Mouse (Mus musculus) kidney, embryonic 16.5 days (tissue): ENCODE results near the gene Tusc2. TPM values are rescaled to one million over a fixed set of nuclear protein-coding genes. Genes with fewer than 3 reads are reported as not detected.

Experiments
- ATAC-seq: fragments of 200-750 bp; cut with Nextera tagmentation; 2 replicates; pipeline ENCODE4 v1.8.0; 2017; ENCODE audit warnings: moderate TSS enrichment; ENCODE audit not compliant: low FRiP score, low TSS enrichment
- H3K27ac ChIP-seq: fragments of 300-500 bp; sonication (generic); 2 replicates; pipeline ENCODE4 v1.5.1; 2014; ENCODE audit warnings: low read length
- H3K27me3 ChIP-seq: fragments of 300-500 bp; sonication (generic); 2 replicates; pipeline ENCODE4 v1.6.1; 2014; ENCODE audit warnings: low read length, control low read depth, mixed read lengths; ENCODE audit not compliant: insufficient read depth
- H3K36me3 ChIP-seq: fragments of 300-500 bp; sonication (generic); 2 replicates; pipeline ENCODE4 v1.6.1; 2014; ENCODE audit warnings: low read length, control low read depth, mixed read lengths; ENCODE audit not compliant: insufficient read depth
- H3K4me1 ChIP-seq: fragments of 300-500 bp; sonication (generic); 2 replicates; pipeline ENCODE4 v1.6.1; 2014; ENCODE audit warnings: low read length, control low read depth, mixed read lengths; ENCODE audit not compliant: insufficient read depth
- H3K4me2 ChIP-seq: fragments of 300-500 bp; sonication (generic); replicated peaks from 2 replicates; pipeline ENCODE4 v1.6.1; 2014; ENCODE audit warnings: low read depth, low read length
- H3K4me3 ChIP-seq: fragments of 300-500 bp; sonication (generic); 2 replicates; pipeline ENCODE4 v1.5.1; 2014; ENCODE audit warnings: mild to moderate bottlenecking, low read length
- H3K9ac ChIP-seq: fragments of 300-500 bp; sonication (generic); replicated peaks from 2 replicates; pipeline ENCODE4 v1.6.1; 2014; ENCODE audit warnings: low read length
- H3K9me3 ChIP-seq: fragments of 300-500 bp; sonication (generic); 2 replicates; pipeline ENCODE4 v1.6.1; 2016; ENCODE audit warnings: low read length, control low read depth
- WGBS: fragments of 180-500 bp; shearing (Covaris S2); extraction: QIAGEN DNeasy Blood & Tissue Kit; methylation state at CpG from one replicate; pipeline ENCODE4 v1.1.7; 2014; 5-methylcytosine and 5-hydroxymethylcytosine counted together
- polyA plus RNA-seq: library from polyadenylated mRNA; unstranded; fragments of >200 nt; fragmentation: Nextera tagmentation; extraction: Ambion mirVana; gene quantifications from 2 replicates; pipeline ENCODE4 v1.2.1, GENCODE M21; 2015

The Tusc2 gene
- polyA plus RNA-seq, 1 experiment from 2014 or later = 48.0 TPM

- peaks cover 3% of the 10 kb centered on the region; the same call in 1 of the 2 replicates for H3K36me3 ChIP-seq
- peak overlapping the region; percentile 40 for H3K4me3 ChIP-seq
- peak; percentile 78 for ATAC-seq
- WGBS = 25% methylated on average over 22 of the region's 23 CpGs
- no peaks in the 10 kb centered on the region for H3K9me3 ChIP-seq
- H3K9ac ChIP-seq = peak overlapping the region; percentile 73
- H3K4me1 ChIP-seq = peaks cover 79% of the 10 kb centered on the region
- peak overlapping the region; percentile 94 for H3K27ac ChIP-seq
- no peaks in the 10 kb centered on the region for H3K27me3 ChIP-seq
- peak overlapping the region; percentile 60 for H3K4me2 ChIP-seq
Measured at GRCm38 (mm10) chr9:107605041-107605661, 42.1 kb downstream of the Tusc2 start.

GRCm38 (mm10) chr9:107606591-107606990, 43.5 kb downstream of the Tusc2 start:
- peak overlapping the region; percentile 49 for H3K4me2 ChIP-seq
- ATAC-seq = no peak
- H3K27me3 ChIP-seq = no peaks in the 10 kb centered on the region
- H3K4me3 ChIP-seq = peak overlapping the region; percentile 32
- H3K4me1 ChIP-seq = peaks cover 83% of the 10 kb centered on the region
- 15% methylated on average over 9 of the region's 9 CpGs for WGBS
- H3K9me3 ChIP-seq = no peaks in the 10 kb centered on the region
- H3K36me3 ChIP-seq = no peaks in the 10 kb centered on the region; the same call in 1 of the 2 replicates
- peak overlapping the region; percentile 94 for H3K27ac ChIP-seq
- H3K9ac ChIP-seq = peak overlapping the region; percentile 54

GRCm38 (mm10) chr9:107607036-107607435, 44.0 kb downstream of the Tusc2 start:
- H3K27ac ChIP-seq = peak overlapping the region; percentile 94
- H3K9me3 ChIP-seq = no peaks in the 10 kb centered on the region
- H3K27me3 ChIP-seq = no peaks in the 10 kb centered on the region
- peak overlapping the region; percentile 32 for H3K4me3 ChIP-seq
- 54% methylated on average over 2 of the region's 2 CpGs for WGBS
- no peak for ATAC-seq
- H3K36me3 ChIP-seq = no peaks in the 10 kb centered on the region
- H3K9ac ChIP-seq = peak overlapping the region; percentile 54
- H3K4me2 ChIP-seq = peak overlapping the region; percentile 49
- peaks cover 84% of the 10 kb centered on the region for H3K4me1 ChIP-seq

GRCm38 (mm10) chr9:107607653-107608245, 44.7 kb downstream of the Tusc2 start:
- H3K9ac ChIP-seq = peak overlapping the region; percentile 54
- H3K27ac ChIP-seq = peak overlapping the region; percentile 94
- WGBS = 63% methylated on average over 9 of the region's 9 CpGs
- H3K4me1 ChIP-seq = peaks cover 84% of the 10 kb centered on the region
- ATAC-seq = no peak
- no peaks in the 10 kb centered on the region for H3K36me3 ChIP-seq
- no peaks in the 10 kb centered on the region for H3K9me3 ChIP-seq
- peak overlapping the region; percentile 32; the same call in 1 of the 2 replicates for H3K4me3 ChIP-seq
- peak overlapping the region; percentile 49 for H3K4me2 ChIP-seq
- no peaks in the 10 kb centered on the region for H3K27me3 ChIP-seq

- peaks cover 1% of the 10 kb centered on the region; the same call in 1 of the 2 replicates for H3K36me3 ChIP-seq
- H3K4me2 ChIP-seq = peak within 1 kb of the TSS; percentile 49; the same call in 1 of the 2 replicates
- no peaks in the 10 kb centered on the region for H3K9me3 ChIP-seq
- 38% methylated on average over 11 of the region's 12 CpGs for WGBS
- H3K9ac ChIP-seq = peak within 1 kb of the TSS; percentile 34; the same call in 1 of the 2 replicates
- H3K4me1 ChIP-seq = peaks cover 77% of the 10 kb centered on the region
- no peak within 1 kb of the TSS for H3K4me3 ChIP-seq
- no peaks in the 10 kb centered on the region for H3K27me3 ChIP-seq
- H3K27ac ChIP-seq = peak within 1 kb of the TSS; percentile 94
- no peak for ATAC-seq
Measured at GRCm38 (mm10) chr9:107608741-107609432, 45.8 kb downstream of the Tusc2 start, which contains the start of gene Sema3b. TSS of gene Sema3b (minus strand) at chr9:107609229.

- no peak overlapping the region for H3K27ac ChIP-seq
- ATAC-seq = no peak
- H3K9ac ChIP-seq = no peak overlapping the region; the same call in 1 of the 2 replicates
- H3K4me3 ChIP-seq = no peak overlapping the region
- no peak overlapping the region for H3K4me2 ChIP-seq
- H3K9me3 ChIP-seq = no peaks in the 10 kb centered on the region
- WGBS = 66% methylated on average over 4 of the region's 4 CpGs
- no peaks in the 10 kb centered on the region for H3K27me3 ChIP-seq
- peaks cover 7% of the 10 kb centered on the region; the same call in 1 of the 2 replicates for H3K36me3 ChIP-seq
- peaks cover 72% of the 10 kb centered on the region for H3K4me1 ChIP-seq
Measured at GRCm38 (mm10) chr9:107609433-107609830, 46.4 kb downstream of the Tusc2 start.

- H3K9ac ChIP-seq = peak overlapping the region; percentile 77
- no peak; the same call in 1 of the 2 replicates for ATAC-seq
- peaks cover 50% of the 10 kb centered on the region for H3K4me1 ChIP-seq
- peaks cover 28% of the 10 kb centered on the region for H3K36me3 ChIP-seq
- peak overlapping the region; percentile 95 for H3K27ac ChIP-seq
- no peaks in the 10 kb centered on the region for H3K27me3 ChIP-seq
- peak overlapping the region; percentile 86 for H3K4me2 ChIP-seq
- H3K9me3 ChIP-seq = no peaks in the 10 kb centered on the region
- WGBS = 79% methylated on average over 6 of the region's 6 CpGs
- H3K4me3 ChIP-seq = peak overlapping the region; percentile 46; the same call in 1 of the 2 replicates
Measured at GRCm38 (mm10) chr9:107611456-107612190, 48.6 kb downstream of the Tusc2 start.

GRCm38 (mm10) chr9:107612191-107612944, 49.3 kb downstream of the Tusc2 start:
- H3K4me3 ChIP-seq = peak overlapping the region; percentile 46
- H3K9me3 ChIP-seq = no peaks in the 10 kb centered on the region
- no peaks in the 10 kb centered on the region for H3K27me3 ChIP-seq
- peaks cover 42% of the 10 kb centered on the region for H3K4me1 ChIP-seq
- H3K36me3 ChIP-seq = peaks cover 33% of the 10 kb centered on the region
- WGBS = 5% methylated on average over 38 of the region's 48 CpGs
- peak overlapping the region; percentile 86 for H3K4me2 ChIP-seq
- peak; percentile 94 for ATAC-seq
- peak overlapping the region; percentile 77 for H3K9ac ChIP-seq
- peak overlapping the region; percentile 95 for H3K27ac ChIP-seq
